Mouse (Mus musculus): ENCODE data around the gene Hist1h2af. TPM values are rescaled to one million over a fixed set of nuclear protein-coding genes. Genes with fewer than 3 reads are reported as not detected.
A peak's percentile ranks its signal among the peaks of the same experiment; 100 is the strongest.

Hist1h2af gene
- polyA plus RNA-seq, 1 experiment from 2014 or later, result 9.5 TPM

GRCm38 (mm10) chr13:23501511-23501910 lies 32.2 kb upstream of the Hist1h2af start:
- no peaks in the 10 kb centered on the region for H3K9me3 ChIP-seq (replicated peaks)
- H3K36me3 ChIP-seq, result no peaks in the 10 kb centered on the region
- 19% methylated on average over 5 of the region's 5 CpGs for WGBS
- no peaks in the 10 kb centered on the region for H3K27me3 ChIP-seq (ENCODE audit: low read depth, poor library complexity, severe bottlenecking)
- H3K27ac ChIP-seq (replicated peaks), result no peak overlapping the region
- no peak for DNase-seq (ENCODE audit: low spot score)
- peaks cover 58% of the 10 kb centered on the region for H3K4me1 ChIP-seq
- H3K4me3 ChIP-seq, result peak overlapping the region; percentile 45

DNA sequence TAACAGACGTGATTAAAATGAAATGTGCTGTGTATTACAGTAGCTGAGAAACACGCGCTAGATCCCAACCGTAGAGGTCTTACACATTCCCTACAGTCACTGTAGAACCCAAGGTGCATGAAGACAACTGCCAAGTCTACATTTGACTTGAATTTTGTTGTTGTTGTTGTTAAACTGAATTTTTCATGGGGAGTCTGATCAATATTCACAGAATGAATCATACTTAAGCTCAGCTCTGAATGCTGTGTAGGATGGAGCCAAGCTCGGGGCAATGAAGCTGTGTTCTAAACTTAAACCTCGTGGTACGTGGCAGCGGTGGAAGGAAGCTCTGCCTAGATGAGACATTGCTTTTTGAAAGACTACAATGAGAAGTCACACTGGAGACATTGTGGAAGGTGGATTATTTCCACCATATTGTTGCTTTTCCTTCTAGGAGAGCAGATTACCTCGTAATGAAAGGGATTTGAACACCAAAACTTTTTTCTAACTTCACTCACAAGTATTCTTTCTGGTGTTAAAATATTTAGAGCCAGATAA lies 31.6 kb upstream of the Hist1h2af start:
- Histone ChIP-seq H3K27me3 (ENCODE audit: low read depth, poor library complexity, severe bottlenecking) (no peaks in the 10 kb centered on the region), H3K27ac (replicated peaks) (no peak overlapping the region), H3K9me3 (replicated peaks) (no peaks in the 10 kb centered on the region), H3K36me3 (no peaks in the 10 kb centered on the region), H3K4me1 (peaks cover 59% of the 10 kb centered on the region), H3K4me3 (peak overlapping the region; percentile 45)
- no peak for DNase-seq (ENCODE audit: low spot score)
- WGBS, result 32% methylated on average over 9 of the region's 9 CpGs

DNA sequence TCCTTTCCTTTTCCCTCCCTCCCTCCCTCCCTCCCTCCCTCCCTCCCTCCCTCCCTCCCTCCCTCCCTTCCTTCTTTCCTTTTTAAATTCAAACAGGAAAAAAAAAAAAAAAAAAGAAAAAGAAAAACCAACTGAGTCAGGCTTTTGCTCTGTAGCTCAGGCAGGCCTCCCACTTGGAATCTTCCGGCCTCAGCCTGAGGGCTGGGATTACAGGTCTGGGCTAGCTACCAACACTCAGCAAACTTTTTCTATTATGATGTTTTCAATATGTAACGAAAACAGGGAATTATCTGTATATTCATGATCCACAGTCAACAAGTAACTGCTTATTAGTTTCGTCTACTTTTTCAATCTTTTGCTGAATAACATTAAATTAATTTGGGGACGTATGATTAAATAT lies 30.8 kb upstream of the Hist1h2af start:
- H3K27ac ChIP-seq (replicated peaks), result no peak overlapping the region
- no peaks in the 10 kb centered on the region for H3K9me3 ChIP-seq (replicated peaks)
- H3K4me3 ChIP-seq, result no peak overlapping the region
- H3K4me1 ChIP-seq, result peaks cover 59% of the 10 kb centered on the region
- 25% methylated on average over 4 of the region's 4 CpGs for WGBS
- H3K36me3 ChIP-seq, result no peaks in the 10 kb centered on the region
- no peak for DNase-seq (ENCODE audit: low spot score)
- H3K27me3 ChIP-seq (ENCODE audit: low read depth, poor library complexity, severe bottlenecking), result no peaks in the 10 kb centered on the region

DNA sequence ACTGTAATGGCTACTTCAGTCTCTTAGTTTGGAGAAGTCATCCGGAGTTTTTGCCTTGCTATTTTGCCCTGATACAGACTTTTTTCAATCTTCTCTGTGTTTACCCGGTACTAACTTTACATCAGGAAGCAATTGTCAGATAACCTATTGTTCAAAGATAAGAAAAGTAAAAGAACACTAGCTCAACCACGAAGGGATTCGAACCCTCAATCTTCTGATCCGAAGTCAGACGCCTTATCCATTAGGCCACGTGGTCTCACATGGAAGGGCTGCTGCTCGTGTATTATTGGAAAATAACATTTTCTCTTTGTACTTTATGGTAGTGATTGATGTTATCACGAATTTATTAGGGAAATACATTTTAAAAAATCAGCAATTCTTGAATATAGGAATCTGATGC lies 29.9 kb upstream of the Hist1h2af start:
- Histone ChIP-seq H3K27me3 (ENCODE audit: low read depth, poor library complexity, severe bottlenecking) (no peaks in the 10 kb centered on the region), H3K27ac (replicated peaks) (no peak overlapping the region), H3K4me1 (peaks cover 52% of the 10 kb centered on the region), H3K9me3 (replicated peaks) (no peaks in the 10 kb centered on the region), H3K36me3 (no peaks in the 10 kb centered on the region), H3K4me3 (peak overlapping the region; percentile 32)
- under 1% methylated on average over 9 of the region's 9 CpGs for WGBS
- DNase-seq (ENCODE audit: low spot score), result peak; percentile 59

GRCm38 (mm10) chr13:23505662-23506345 lies 27.9 kb upstream of the Hist1h2af start:
- H3K27ac ChIP-seq (replicated peaks), result peak overlapping the region; percentile 75
- WGBS, result 2% methylated on average over 14 of the region's 14 CpGs
- peak; percentile 59 for DNase-seq (ENCODE audit: low spot score)

DNA sequence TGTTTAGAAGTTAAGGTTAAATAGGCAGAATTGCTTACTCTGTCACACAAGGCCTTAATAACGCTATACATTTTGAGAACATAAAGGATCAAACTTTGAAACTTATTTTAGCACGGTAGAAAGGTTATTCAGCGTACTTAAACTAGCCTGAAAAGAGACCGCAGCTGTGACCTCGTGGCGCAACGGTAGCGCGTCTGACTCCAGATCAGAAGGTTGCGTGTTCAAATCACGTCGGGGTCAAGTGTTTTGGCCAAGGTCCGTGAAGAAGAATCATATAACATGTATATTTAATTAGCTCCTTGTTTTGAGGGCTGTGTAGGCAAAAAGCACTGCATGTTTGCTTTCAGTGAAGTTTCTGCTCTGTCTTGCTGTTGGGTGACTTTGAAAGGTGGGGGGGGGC lies 27.4 kb upstream of the Hist1h2af start:
- H3K4me3 ChIP-seq, result peak overlapping the region; percentile 58
- WGBS, result under 1% methylated on average over 13 of the region's 13 CpGs
- peak; percentile 75 for DNase-seq (ENCODE audit: low spot score)
- peaks cover 56% of the 10 kb centered on the region for H3K4me1 ChIP-seq
- no peaks in the 10 kb centered on the region for H3K36me3 ChIP-seq
- H3K9me3 ChIP-seq (replicated peaks), result no peaks in the 10 kb centered on the region
- peak overlapping the region; percentile 75 for H3K27ac ChIP-seq (replicated peaks)
- H3K27me3 ChIP-seq (ENCODE audit: low read depth, poor library complexity, severe bottlenecking), result no peaks in the 10 kb centered on the region

More at GRCm38 (mm10) chr13:23505662-23506345, 27.9 kb upstream of the Hist1h2af start:
- H3K9me3 ChIP-seq (replicated peaks), result no peaks in the 10 kb centered on the region
- H3K4me3 ChIP-seq, result peak overlapping the region; percentile 58
- peaks cover 54% of the 10 kb centered on the region for H3K4me1 ChIP-seq
- no peaks in the 10 kb centered on the region for H3K27me3 ChIP-seq (ENCODE audit: low read depth, poor library complexity, severe bottlenecking)
- H3K36me3 ChIP-seq, result no peaks in the 10 kb centered on the region

GRCm38 (mm10) chr13:23506819-23507515 lies 26.7 kb upstream of the Hist1h2af start:
- Histone ChIP-seq H3K27ac (replicated peaks) (no peak overlapping the region), H3K9me3 (replicated peaks) (no peaks in the 10 kb centered on the region), H3K4me3 (peak overlapping the region; percentile 58), H3K27me3 (ENCODE audit: low read depth, poor library complexity, severe bottlenecking) (no peaks in the 10 kb centered on the region), H3K36me3 (no peaks in the 10 kb centered on the region), H3K4me1 (peaks cover 50% of the 10 kb centered on the region)
- DNase-seq (ENCODE audit: low spot score), result peak; percentile 57
- 10% methylated on average over 14 of the region's 14 CpGs for WGBS

DNA sequence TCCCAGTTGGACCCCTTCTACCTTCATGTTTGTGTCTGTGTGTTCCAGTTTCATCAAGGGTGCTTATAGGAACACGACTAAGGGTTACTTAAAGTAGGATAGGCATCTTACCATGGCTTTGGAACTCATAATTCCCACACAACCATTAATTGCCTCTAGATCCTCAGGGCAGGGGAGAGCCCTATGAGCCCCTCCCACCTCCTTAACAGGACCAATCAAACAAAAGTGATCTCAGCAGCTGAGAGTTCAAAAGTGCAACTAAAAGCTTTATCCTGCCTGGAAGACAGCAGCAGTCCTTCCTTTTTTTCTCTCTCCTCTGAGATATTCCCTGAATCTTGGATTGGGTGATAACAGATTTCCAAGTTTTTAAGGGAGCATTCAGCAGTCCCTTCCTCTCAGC lies 23.6 kb upstream of the Hist1h2af start:
- WGBS, result 47% methylated on average over 1 of the region's 1 CpGs
- Histone ChIP-seq H3K9me3 (replicated peaks) (no peaks in the 10 kb centered on the region), H3K4me3 (no peak overlapping the region), H3K27me3 (ENCODE audit: low read depth, poor library complexity, severe bottlenecking) (no peaks in the 10 kb centered on the region), H3K36me3 (no peaks in the 10 kb centered on the region), H3K27ac (replicated peaks) (no peak overlapping the region), H3K4me1 (peaks cover 34% of the 10 kb centered on the region)
- no peak for DNase-seq (ENCODE audit: low spot score)

DNA sequence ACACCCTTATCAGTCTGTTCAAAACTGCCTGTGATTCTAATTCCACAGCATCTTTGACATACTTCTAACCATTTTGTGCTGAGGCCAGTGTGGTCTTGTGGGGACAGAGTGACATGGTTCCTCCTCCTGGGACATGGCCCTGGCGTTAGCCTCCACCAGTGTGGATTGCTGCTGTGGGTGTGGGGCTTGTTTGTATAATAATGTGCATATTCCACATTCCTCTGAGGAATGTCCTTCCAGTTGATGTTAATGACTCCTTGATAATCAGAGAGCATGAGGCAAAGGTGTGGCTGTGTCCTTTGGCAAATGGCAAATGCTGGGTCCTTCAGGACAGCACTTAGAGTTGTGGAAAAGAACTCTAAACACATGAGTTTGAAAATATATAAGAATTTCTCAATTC lies 20.2 kb upstream of the Hist1h2af start:
- Histone ChIP-seq H3K4me1 (peaks cover 21% of the 10 kb centered on the region), H3K27me3 (ENCODE audit: low read depth, poor library complexity, severe bottlenecking) (no peaks in the 10 kb centered on the region), H3K27ac (replicated peaks) (no peak overlapping the region), H3K36me3 (no peaks in the 10 kb centered on the region), H3K4me3 (no peak overlapping the region), H3K9me3 (replicated peaks) (no peaks in the 10 kb centered on the region)
- no peak for DNase-seq (ENCODE audit: low spot score)
- WGBS, result 87% methylated on average over 1 of the region's 1 CpGs

GRCm38 (mm10) chr13:23515281-23515680 lies 18.4 kb upstream of the Hist1h2af start:
- H3K27ac ChIP-seq (replicated peaks), result no peak overlapping the region
- 0 out of 2 replicates have a peak overlapping the region, but pooled peaks have one; percentile 0 for H3K4me3 ChIP-seq
- WGBS, result 66% methylated on average over 5 of the region's 5 CpGs
- DNase-seq (ENCODE audit: low spot score), result no peak
- H3K9me3 ChIP-seq (replicated peaks), result no peaks in the 10 kb centered on the region
- no peaks in the 10 kb centered on the region for H3K36me3 ChIP-seq
- H3K4me1 ChIP-seq, result peaks cover 22% of the 10 kb centered on the region
- H3K27me3 ChIP-seq (ENCODE audit: low read depth, poor library complexity, severe bottlenecking), result no peaks in the 10 kb centered on the region

DNA sequence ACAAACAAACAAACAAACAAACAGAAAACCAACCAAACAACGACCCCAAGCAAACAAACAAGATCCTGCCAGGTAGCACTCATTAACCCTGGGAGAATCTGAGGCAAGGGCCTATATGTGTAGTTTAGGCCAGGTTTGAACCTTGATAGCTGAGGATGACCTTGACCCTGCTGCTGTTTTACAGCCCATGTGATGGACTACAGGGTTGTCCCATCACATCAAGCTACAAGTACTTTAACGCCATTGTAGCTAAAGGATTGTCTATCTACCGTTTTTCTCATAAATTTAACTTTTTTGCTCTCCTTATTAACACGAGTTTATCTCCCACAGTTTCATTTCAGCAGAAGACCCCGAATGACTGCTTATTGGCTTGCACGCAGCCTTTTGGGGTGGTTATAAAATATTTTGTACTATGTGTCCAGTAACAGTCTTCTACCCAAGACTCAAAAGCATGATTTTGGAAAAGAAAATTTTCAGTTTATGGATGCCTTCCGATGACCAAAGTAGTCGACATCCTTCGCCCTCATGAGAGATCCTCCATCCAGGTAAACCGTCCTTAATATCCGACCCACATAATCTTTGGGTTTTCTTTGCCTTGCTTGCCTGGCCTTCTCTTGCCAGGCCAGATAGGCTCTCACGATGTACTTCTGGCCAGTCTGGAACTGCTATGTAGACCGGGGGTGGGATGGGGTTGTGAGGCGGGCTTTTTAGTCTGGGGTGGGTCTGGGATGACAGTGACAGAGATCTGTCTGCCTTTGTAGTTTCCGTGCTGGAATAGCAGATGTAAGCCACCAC lies 17.7 kb upstream of the Hist1h2af start:
- Histone ChIP-seq H3K36me3 (no peaks in the 10 kb centered on the region), H3K27ac (replicated peaks) (0 out of 2 replicates have a peak overlapping the region, but pooled peaks have one; percentile 35), H3K4me1 (peaks cover 15% of the 10 kb centered on the region), H3K4me3 (peak overlapping the region; percentile 60), H3K27me3 (ENCODE audit: low read depth, poor library complexity, severe bottlenecking) (no peaks in the 10 kb centered on the region), H3K9me3 (replicated peaks) (no peaks in the 10 kb centered on the region)
- DNase-seq (ENCODE audit: low spot score), result no peak
- 55% methylated on average over 15 of the region's 15 CpGs for WGBS

- Histone ChIP-seq H3K27ac (replicated peaks) (peak overlapping the region; percentile 23; the same call in 1 of the 2 replicates), H3K9me3 (replicated peaks) (no peaks in the 10 kb centered on the region), H3K4me1 (peaks cover 18% of the 10 kb centered on the region), H3K36me3 (no peaks in the 10 kb centered on the region), H3K27me3 (ENCODE audit: low read depth, poor library complexity, severe bottlenecking) (no peaks in the 10 kb centered on the region), H3K4me3 (peak overlapping the region; percentile 60)
- DNase-seq (ENCODE audit: low spot score), result peak; percentile 61
- under 1% methylated on average over 19 of the region's 19 CpGs for WGBS
Measured at GRCm38 (mm10) chr13:23516822-23517602, 16.7 kb upstream of the Hist1h2af start.
